Mouse (Mus musculus): Measurements from ENCODE around the gene Zc3hc1. TPM values are rescaled to one million over a fixed set of nuclear protein-coding genes. Genes with fewer than 3 reads are reported as not detected.
A peak's percentile ranks its signal among the peaks of the same experiment; 100 is the strongest.

The Zc3hc1 gene
- total RNA-seq, 2 experiments from 2014 or later: 24.7 to 29.3 TPM

DNA sequence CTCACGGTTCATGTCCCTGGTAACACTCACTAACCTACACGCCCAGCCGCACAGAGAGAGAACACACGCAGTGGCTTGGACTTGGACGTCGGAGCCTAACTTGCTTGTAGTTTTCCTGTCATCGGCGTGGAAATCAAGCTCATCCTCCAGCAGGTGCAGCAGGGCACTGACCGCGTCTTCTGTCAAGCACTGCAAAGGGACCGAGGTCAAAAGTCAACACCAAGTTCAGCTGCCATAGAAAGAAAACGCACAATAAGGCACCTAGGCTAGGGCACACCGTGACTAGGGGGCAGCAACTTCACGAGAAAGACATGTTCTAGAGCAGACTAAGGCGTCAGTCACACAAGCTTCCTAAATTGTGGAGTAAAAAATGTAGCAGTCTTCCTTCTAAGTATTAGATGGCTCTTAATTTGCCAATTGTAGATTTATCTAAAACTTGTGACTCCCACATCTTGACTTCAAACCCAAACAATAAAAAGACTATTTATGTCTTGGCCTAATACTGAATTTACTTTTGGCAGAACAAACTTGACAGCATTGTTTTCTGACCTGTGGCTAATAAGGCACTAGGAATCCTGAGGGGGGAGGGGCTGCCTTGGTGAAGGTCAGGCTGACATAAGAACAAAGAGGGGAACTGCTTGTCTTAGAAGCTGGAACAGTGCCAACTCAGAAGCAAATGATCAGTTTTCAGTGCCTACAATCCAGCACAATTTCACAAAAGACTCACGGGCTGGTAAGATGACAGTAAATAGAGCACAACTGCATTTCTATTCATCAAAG is 15.9 kb downstream of the Zc3hc1 start:
- DNase-seq (ENCODE audit: low spot score in 2 of 2): no peak

DNA sequence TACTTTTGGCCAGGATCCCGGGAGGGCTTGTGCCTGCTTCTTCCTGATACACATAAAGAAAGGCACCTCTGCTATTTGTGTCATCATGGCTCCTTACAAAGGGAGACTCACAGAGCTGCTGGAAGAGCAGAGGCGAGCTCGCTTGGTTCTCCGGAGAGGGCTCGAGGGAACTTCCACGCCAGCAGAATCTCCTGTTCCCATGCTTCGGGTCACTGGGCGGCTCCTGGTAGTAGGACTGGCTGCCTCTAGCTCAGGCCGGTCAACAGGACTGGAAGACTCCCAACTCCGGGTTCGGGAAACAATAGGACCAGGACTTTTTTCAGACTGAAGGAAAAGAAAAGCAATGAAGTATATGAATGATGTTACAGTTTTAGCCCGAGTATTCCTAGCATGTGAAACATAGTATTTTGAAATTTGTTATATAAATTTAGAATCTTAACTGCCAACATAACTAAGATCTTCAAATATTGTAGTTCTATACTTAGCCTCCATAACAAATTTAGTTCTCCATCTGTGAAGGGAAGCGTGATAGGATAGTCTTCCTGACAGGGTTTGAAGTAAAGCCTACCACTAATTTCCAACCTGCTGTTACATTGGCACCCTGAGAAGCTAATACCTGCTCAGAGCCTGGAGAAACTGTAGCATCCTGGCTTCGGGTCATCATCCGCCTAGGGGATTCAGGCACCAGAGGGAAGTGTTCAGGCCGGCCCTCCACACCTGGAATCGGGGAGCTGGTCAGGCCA is 18.0 kb downstream of the Zc3hc1 start:
- no peak for DNase-seq (ENCODE audit: low spot score in 2 of 2)

DNA sequence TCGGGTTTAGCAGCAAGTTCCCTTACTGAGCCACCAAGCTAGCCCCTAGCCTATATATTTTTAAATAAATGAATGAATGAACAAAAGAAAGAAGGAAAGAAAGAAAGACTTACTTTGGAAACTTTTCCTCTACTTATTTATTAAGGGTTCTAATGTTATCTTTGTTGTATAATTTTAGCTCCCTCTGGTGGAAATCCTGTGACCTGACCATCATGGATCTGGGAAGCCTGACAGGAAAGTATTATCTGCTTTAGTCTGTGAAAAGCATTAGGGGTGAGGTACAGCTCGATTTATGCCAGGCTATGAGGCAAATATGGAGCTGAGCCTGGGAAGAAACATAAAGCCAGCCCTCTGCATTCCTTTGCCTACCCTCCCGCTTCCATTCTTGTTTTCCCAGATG is 21.5 kb downstream of the Zc3hc1 start:
- no peak for DNase-seq (ENCODE audit: low spot score in 2 of 2)

DNA sequence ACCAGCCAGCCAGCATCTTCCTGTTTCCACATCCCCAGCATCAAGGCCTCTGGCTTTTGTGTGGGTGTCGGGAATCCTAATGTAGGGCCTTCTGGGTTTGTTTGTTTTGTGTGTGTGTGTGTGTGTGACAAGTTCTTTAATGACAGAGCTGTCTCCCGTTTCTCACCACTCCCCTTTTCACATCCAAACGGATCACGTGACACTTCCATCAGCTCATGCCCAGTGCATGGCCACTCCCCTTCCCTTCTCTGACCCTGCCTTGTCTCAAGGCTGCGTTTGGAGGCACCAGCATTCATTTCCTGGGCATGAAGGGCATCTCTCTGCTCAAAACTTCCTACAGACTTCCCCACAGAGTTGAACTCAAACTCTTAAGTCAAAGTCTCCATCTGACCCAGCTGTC is 27.0 kb downstream of the Zc3hc1 start:
- no peak for DNase-seq (ENCODE audit: low spot score in 2 of 2)

DNA sequence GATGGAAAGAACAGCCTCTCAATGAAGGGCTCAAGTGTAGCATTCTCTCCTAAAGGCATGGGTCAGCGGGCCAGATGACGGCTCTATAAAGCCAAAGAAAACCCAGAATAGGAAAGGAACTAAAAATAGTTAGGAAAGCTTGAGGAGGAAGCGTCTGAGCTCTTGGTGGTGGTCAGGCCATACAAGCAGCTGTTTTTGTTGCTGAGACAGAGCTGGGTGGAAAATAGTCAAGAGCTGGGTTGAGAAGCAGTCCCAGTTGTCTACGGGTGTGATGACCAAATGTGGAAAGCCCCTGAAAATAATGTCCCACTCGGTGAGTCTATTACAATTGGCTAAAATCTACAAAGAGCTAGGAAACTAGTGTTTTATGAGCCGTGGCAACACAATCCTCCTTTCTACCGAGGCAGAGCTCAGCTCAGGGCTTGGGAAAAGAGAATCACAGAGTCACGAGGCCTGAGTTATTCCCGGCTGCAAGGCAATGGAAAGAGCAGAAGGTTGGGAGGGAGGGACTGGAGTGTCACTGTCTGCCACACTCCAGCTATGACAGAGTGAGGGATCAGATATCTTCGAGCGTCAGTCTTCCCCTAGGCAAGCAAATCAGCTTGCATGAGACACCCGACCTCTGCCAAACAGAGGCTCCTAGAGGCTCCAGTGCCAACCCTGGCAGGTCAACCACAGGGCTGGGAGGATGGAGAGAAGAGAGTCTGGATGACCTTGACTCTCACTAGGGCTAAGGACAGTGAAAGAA is 30.9 kb downstream of the Zc3hc1 start:
- DNase-seq (ENCODE audit: low spot score in 2 of 2): no peak

DNA sequence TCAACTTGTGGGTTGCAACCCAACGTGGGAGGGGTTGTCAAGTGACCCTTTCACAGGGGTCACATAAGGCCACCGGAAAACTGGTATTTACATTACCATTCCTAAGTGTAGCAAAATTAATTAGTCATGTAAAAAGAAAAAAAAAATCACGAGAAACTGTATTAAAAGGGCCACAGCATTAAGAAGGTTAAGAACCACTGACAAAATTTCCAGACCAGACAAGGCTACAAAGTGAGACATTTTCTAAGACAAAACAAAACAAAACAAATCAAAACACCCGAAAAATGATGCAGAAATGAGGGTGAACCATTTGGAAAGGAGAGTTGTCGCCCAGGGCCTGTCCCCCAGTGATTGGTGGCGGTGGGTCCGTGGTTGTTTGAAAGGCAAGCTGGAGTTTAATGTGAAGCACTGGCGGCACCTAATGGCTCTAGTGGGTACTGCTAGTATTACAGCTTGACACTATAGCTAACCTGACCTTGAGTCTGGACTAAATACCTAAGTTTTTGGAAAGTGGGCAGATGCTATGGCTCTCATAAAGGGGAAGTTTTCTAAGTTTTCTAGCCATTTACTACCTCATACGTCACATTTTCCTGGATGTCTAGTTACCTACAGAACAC is 33.2 kb downstream of the Zc3hc1 start:
- peak; percentile 73 for DNase-seq (ENCODE audit: low spot score in 2 of 2)

DNA sequence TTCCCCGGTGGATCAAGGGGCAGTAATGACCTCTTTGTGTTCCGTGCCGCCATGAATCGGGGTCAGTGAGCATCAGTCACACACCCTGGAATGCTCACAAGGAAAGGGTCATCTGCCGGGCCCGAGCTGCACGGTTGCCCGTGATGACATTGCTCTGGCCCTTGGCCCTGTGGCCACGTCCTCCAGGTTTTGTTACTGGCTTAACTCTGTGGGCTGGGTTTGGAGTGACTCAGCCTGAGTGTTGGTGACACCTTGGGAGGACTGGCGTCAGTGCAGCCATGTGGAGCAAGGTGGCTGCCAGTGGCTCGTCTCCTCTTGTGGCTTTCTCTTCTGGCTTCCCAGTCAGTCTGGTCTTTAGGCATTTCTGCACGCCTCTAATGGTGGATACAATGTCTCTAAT is 34.1 kb downstream of the Zc3hc1 start:
- DNase-seq (ENCODE audit: low spot score in 2 of 2): no peak

DNA sequence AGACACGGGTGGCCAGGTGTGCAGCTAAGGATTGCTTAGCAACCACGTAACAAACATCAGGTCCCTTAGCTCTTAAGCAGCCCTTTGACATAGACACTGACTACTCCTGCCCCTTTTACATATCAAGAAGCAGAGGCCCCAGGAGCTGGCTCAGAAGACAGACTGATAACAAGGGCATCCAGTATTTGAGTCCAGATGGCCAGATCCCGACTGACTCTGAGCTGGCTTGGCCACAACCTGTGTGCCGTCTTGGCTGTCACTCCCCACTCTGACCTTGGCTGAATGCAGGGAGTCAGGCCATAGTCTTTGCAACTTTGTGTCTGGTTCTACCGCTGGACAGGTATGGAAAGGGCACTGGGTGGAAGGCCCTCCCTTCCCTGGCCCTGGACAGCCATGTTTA is 34.7 kb downstream of the Zc3hc1 start:
- DNase-seq (ENCODE audit: low spot score in 2 of 2): no peak

DNA sequence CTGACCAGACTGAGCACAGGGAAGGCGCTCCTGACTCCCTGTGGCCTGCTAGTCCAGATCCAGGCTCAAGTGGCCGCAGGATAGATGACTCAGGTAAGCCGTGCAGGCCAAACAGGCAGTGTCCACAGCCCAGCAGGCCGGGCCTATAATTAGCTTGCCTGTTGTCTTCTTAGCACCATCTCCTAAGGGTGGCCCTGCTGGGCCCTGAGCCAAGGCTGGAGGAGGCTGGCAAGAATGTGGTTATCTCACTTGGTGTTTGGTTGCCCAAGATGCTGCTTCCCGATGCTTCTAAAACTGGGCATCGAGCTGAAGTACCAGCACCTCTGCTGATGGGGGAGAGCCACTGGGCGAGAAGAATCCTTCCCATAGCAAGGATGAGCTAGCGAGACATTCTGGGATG is 35.1 kb downstream of the Zc3hc1 start:
- DNase-seq (ENCODE audit: low spot score in 2 of 2): no peak

DNA sequence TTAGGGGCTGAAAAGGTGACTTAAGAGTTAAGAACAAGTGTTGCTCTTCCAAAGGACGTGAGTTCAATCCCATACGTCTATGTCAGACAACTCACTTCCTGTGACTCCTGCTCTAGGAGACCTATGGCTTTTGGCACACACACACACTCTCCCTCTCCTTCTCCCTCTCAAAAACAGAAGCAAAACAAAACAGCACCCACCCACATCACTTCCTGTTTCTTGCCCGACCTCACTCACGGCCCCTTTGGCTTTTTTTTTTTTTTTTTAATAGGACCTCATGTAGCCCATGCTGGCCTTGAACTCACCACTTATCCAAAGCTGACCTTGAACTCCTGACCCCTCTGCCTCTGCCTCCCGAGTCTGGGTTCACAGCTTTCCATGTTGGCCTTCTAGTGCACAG is 36.1 kb downstream of the Zc3hc1 start:
- DNase-seq (ENCODE audit: low spot score in 2 of 2): no peak

DNA sequence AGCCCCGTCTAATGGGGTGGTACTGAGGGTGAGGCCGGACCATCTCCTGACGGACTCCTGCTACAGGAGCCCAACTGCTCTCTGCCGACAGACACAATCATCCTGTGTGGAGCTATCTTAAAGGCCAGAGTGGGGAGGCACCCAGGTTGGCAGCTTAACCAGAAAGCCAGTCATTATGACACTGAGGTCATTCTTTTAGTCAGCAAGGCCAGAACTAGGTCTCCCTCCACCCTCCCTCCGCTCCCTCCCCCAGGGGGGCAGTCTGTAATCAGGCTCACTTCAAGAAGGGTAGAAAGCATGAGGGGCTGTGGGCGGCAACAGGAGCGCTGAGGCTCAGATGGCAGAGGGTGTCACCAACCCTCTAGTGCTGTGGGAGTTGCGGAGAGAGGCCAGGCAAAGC is 37.2 kb downstream of the Zc3hc1 start:
- DNase-seq (ENCODE audit: low spot score in 2 of 2): no peak

DNA sequence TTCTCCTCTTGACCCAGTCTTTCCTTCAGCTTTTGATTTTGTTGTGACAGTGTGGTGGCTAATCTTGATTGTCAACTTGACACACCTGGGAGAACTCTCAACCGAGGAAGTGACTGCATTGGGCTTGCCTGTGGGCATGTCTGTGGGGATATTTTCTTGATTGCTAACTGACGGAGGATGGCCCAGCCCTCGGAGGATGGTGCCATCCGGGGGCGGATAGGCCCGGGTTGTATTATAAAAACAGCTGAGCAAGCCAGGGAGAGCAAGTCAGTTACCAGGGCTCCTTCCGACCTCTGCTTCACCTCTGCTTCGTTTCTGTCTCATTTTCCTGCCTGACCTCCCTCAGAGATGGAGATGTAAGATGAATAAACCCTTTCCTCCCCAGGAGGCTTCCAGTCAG is 38.1 kb downstream of the Zc3hc1 start:
- DNase-seq (ENCODE audit: low spot score in 2 of 2): no peak

DNA sequence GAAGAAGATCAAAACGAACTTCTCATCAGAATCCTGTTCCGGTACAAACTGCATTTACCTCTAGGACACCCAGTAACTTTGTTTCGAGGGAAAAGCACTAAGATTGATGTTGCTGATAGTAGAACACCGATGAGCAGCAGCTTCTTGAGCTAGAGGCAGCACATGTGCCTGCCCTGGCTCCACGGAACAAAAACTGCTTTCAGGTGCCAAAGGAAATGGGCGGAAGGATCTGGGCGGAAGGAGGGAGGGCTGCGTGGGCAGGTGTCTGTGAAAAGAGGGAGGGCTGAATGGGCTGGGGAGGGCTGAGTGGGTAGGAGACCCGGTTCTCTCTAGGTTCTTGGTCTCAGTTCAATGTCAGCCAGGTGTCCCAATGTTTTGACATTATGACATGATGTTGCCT is 39.5 kb downstream of the Zc3hc1 start:
- no peak for DNase-seq (ENCODE audit: low spot score in 2 of 2)

DNA sequence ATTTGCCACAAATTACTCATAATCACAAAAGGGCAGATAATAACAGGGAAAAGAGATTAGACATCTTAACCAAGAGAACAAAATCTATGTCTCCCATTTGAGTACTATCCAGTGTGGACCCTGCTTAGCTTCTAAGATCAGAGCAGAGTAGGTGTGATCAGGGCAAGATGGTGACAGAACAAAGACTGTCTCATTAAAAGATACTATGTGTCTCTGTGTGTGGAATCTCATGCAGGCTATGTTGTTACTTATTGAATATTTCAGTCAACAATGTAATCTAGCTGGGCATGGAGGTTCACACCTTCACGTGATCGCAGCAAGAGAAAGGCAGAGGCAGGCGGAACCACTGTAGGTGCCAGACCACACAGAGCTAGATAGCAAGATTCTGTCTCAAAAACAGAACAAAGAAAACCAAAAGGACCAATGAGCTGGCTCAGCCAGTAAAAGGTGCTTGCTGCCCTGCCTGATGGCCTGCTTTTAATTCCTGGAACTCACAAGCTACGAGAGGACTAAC is 43.5 kb downstream of the Zc3hc1 start:
- DNase-seq (ENCODE audit: low spot score in 2 of 2): no peak

DNA sequence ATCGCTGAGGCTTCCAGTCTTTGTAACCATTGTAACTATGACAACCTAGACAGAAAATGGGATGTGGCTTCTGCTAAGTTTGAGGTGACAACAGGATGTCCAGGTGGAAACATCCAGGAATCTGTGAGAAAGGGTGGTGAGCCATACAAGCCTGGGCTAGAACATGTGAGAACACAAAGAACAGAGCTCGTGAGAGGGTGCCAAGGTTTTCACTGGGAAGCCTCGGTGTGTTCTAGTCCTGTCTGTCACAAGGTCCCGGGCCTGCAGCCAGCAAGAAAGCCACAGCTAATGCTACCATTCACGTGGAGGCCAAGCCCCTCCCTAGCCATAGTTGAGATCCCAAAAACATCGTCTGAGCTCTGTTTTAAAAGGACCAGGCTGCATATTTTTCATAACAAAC is 44.1 kb downstream of the Zc3hc1 start:
- DNase-seq (ENCODE audit: low spot score in 2 of 2): no peak

DNA sequence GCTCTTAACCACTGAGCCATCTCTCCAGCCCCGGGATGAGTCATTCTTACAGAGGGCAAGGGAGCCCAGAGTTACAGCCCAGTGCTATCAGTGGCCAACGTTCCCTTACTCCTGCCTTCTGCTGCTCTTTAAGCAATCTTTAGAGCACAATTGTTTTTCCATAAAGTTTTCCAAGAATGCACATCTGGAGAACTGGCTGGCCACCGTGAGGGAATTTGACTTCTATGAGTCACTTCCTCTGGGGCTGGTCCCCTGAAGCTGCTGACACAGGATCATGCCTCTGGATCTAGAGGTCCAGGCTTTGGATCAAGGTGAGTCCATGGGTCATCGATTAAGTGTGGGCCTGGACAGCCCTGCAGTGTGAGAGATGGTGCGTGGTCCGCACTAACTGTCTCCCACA is 46.8 kb downstream of the Zc3hc1 start:
- no peak for DNase-seq (ENCODE audit: low spot score in 2 of 2)

DNA sequence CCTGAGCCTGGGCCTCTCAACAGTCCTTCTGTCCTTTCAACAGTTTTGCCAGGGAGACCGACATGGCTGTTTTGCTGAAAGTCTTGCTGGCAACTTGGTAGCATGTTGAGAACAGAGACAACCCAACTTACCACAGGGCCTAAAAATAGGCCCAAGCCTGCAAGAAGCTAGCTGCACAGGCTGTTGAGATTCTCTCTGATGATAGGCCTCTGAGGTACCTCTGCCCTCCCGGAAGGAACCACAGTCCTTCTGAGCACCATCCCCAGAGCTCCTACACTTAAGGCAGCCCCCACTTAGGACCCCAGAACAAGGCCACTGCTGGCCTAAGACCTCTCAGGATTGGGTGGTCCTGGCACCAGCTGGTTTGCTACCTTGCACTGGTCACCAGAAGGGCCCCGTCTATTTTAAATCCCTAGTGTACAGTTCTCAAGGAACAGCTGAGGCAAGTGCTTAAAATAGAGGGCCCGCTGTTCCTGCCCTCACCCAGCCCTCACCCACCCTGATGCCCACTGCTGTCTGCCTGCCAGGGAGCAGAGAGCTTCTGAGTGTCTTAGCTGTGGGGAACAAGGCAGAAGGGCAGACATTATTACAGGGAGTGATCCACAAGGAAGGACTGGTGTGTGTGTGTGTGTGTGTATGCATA is 50.5 kb downstream of the Zc3hc1 start:
- DNase-seq (ENCODE audit: low spot score in 2 of 2): no peak

DNA sequence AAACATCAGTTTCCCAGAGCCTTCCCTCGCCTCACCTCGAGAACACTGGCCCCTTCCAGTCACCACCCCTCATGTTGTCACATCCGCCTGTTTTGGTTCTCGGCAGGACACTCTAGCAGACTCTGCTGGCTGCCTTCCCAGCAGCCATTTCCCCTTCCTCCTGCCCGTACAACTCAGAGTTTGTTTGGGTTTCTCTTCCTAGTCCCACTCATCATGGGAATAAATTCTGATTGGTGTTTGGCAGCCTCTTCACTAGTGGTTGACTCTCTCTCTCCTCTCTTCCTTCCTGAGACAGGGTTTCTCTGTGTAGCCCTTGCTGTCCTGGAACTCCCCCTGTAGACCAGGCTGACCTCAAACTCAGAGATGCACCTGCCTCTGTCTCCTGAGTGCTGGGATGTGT is 53.9 kb downstream of the Zc3hc1 start:
- DNase-seq (ENCODE audit: low spot score in 2 of 2): no peak

DNA sequence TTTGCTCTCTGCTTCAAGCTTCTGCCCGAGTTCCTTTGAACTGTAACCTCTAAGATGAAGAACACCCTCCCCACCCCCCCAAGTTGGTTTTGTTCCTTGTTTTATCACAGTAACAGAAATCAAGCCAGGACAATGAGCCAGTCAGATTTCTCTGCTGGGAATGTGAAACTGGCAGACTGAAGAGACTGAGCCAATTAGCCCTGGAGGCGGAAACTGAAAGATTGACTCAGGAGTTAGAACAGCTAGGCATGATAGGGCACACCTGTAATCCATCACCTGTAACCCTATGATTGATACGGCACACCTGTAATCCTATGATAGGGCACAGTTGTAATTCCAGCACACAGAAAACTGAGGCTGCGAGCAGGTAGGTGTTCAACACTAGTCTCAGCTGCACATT is 58.6 kb downstream of the Zc3hc1 start:
- DNase-seq (ENCODE audit: low spot score in 2 of 2): no peak

DNA sequence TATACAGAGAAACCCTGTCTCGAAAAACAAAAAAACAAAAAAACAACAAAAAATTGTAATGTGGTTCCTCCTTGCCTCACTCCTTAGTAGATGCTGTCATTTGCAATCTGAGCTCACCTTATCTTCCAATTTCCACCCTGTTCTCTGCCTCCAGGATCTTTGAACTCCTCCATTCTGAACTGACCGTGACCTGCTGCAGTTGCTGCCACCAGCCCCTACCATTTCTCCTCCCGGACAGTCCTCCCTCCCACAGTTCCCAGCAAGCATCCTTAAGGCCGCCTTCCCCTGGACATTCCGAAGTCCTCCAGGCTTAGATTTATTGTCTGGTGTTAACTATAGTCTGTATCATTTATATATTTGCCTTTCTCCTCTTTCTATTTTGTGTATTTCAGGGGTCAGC is 60.1 kb downstream of the Zc3hc1 start:
- DNase-seq (ENCODE audit: low spot score in 2 of 2): no peak

DNA sequence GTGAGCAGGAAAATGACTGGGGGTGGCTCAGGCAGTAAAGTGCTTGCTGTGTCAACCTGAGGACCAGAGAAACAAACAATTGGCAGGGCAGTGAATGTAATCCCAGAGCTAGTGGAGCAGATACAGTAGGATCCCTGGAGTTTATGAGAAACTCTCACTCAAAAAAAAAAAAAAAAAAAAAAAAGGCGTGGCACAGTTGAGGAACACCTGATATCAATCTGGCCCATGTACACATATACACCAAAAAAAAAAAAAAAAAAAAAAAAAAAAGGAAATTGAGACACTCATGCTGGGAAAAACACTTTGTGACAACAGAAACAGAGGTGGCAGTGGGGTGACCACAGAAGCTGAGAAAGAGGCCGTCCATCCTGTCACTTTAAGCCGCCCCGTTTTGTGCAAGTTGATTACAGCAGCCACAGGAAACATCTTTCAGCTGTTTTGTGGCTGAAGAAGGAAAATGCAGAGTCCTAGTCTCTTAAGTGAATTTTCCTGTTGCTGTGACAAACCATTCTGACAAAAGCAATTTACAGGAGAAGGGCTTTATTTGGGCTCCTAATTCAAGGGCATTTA is 64.8 kb downstream of the Zc3hc1 start:
- DNase-seq (ENCODE audit: low spot score in 2 of 2): no peak

Data from left cerebral cortex, adult 18-20 months (tissue).